Mouse (Mus musculus) brain, adult 10 weeks (tissue): ENCODE data around the gene Gas2l1. TPM values are rescaled to one million over a fixed set of nuclear protein-coding genes. Genes with fewer than 3 reads are reported as not detected.

Experiments
- polyA plus RNA-seq: library from polyadenylated mRNA; stranded (reverse); fragments of 350-450 nt; fragmentation: Illumina TruSeq; extraction: RNeasy Lipid Tissue Mini Kit (QIAGEN cat#74804); gene quantifications from one replicate; pipeline ENCODE4 v1.2.3, GENCODE M21; 2015; ENCODE audit warnings: low read depth, low replicate concordance

Gas2l1 gene
- polyA plus RNA-seq, result 61.8 TPM

GRCm38 (mm10) chr11:5065056-5065821 is at the start of gene Gas2l1:
Gas2l1 (minus strand) TSS chr11:5065327.

GRCm38 (mm10) chr11:5098736-5099542 is 33.8 kb upstream of the Gas2l1 start, which contains the start of the genes Rhbdd3 and Ewsr1:
Rhbdd3 (plus strand) TSS chr11:5098926.
Ewsr1 (minus strand) TSS chr11:5099266.

GRCm38 (mm10) chr11:5057856-5058641 is 7.1 kb downstream of the Gas2l1 start, which contains the start of gene Rasl10a:
Rasl10a (plus strand) TSS chr11:5058128.

Other genes with a start within 250 kb of the Gas2l1 start
- 61.5 TPM for gene Nf2, start 215.8 kb downstream of the Gas2l1 start, polyA plus RNA-seq
- gene Nipsnap1, start 191.4 kb downstream of the Gas2l1 start, polyA plus RNA-seq, result 110 TPM
- 37.5 TPM for gene Thoc5, start 170.0 kb downstream of the Gas2l1 start, polyA plus RNA-seq
- gene Nefh, start 117.3 kb downstream of the Gas2l1 start, polyA plus RNA-seq, result 62.0 TPM
- gene Ap1b1, start 78.5 kb downstream of the Gas2l1 start, polyA plus RNA-seq, result 110 TPM
- 54.3 TPM for gene Rasl10a, start 7.2 kb downstream of the Gas2l1 start, polyA plus RNA-seq
- gene Rhbdd3, start 33.6 kb upstream of the Gas2l1 start, polyA plus RNA-seq, result 21.1 TPM
- 299 TPM for gene Ewsr1, start 33.9 kb upstream of the Gas2l1 start, polyA plus RNA-seq
- gene Emid1, start 86.9 kb upstream of the Gas2l1 start, polyA plus RNA-seq, result 5.5 TPM
- gene Kremen1, start 196.2 kb upstream of the Gas2l1 start, polyA plus RNA-seq, result 10.8 TPM